Mouse (Mus musculus) embryonic fibroblast, embryonic 13.5 days (primary cell): ENCODE data around the gene Gm15737. TPM values are rescaled to one million over a fixed set of nuclear protein-coding genes. Genes with fewer than 3 reads are reported as not detected.

Experiments used
- H3K27ac ChIP-seq: 2 replicates; pipeline ENCODE4 v1.5.1; 2012; ENCODE audit warnings: low read length, control low read depth, inconsistent platforms; ENCODE audit not compliant: insufficient read depth
- H3K4me1 ChIP-seq: 2 replicates; pipeline ENCODE4 v1.6.1; 2011; ENCODE audit warnings: low read length; ENCODE audit not compliant: control insufficient read depth, insufficient read depth
- H3K4me3 ChIP-seq: 2 replicates; pipeline ENCODE4 v1.5.1; 2011; ENCODE audit warnings: mild to moderate bottlenecking, control low read depth, low read length; ENCODE audit not compliant: insufficient read depth
- CTCF ChIP-seq: IDR thresholded peaks from 2 replicates; pipeline ENCODE4 v1.5.1; 2011; ENCODE audit warnings: mild to moderate bottlenecking, control low read depth, low read length, moderate library complexity, borderline replicate concordance; ENCODE audit not compliant: insufficient read depth
- POLR2A ChIP-seq: IDR thresholded peaks from 2 replicates; pipeline ENCODE4 v1.6.1; 2011; ENCODE audit warnings: low read depth, mild to moderate bottlenecking, control low read depth, low read length, moderate library complexity
- polyA plus RNA-seq: library from polyadenylated mRNA; stranded (reverse); fragments of >200 nt; gene quantifications from 2 replicates; pipeline ENCODE4 v1.2.4, GENCODE M21; 2011; ENCODE audit warnings: low read depth; ENCODE audit not compliant: missing spikeins, insufficient read length

Gene Gm15737
- polyA plus RNA-seq, 1 experiment: not detected

DNA sequence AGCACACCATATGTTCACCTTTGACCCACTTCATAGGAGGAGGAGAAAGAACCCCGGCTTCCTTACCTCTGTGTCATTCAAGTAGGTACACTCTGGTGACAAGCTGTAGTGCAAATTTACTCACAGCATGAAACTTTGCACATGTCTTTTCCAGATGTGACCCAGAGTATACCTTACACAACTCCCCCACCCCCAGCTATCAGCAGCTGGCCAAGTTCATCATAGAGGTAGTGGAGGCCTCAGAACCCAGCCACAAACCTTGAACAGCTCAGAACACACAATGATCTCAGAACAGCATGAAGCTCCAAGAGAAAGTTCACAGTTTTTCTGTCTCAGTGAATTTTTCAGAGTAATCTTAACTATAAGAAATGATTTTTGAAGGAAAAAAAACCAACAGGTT is 22.4 kb downstream of the Gm15737 start:
- no peak for TF ChIP-seq POLR2A
- TF ChIP-seq CTCF: no peak
- no peak overlapping the region for H3K27ac ChIP-seq
- H3K4me3 ChIP-seq: no peak overlapping the region
- H3K4me1 ChIP-seq: no peaks in the 10 kb centered on the region; the same call in 1 of the 2 replicates

DNA sequence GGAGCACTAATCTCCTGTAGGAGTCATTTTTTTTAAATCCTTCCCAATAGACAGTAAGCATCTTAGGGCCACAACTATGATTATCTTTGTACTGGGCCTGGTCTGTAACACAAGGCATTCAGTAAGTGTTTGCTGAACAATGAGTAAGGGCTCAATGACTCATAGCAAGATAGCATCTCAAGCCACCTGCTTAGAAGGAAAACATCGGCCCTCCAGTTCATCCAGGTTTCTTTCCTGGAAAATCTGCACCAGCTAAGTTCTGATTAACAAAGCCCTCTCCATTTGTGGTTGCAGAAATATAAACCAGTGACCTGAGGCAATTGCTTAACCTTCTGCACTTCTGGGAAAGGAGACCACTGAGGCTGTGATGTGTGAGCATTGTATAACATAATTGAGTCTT is 34.9 kb downstream of the Gm15737 start:
- no peak overlapping the region for H3K4me3 ChIP-seq
- H3K4me1 ChIP-seq: peaks cover 4% of the 10 kb centered on the region
- peak overlapping the region; percentile 32; the same call in 1 of the 2 replicates for H3K27ac ChIP-seq
- no peak for TF ChIP-seq POLR2A
- no peak for TF ChIP-seq CTCF

DNA sequence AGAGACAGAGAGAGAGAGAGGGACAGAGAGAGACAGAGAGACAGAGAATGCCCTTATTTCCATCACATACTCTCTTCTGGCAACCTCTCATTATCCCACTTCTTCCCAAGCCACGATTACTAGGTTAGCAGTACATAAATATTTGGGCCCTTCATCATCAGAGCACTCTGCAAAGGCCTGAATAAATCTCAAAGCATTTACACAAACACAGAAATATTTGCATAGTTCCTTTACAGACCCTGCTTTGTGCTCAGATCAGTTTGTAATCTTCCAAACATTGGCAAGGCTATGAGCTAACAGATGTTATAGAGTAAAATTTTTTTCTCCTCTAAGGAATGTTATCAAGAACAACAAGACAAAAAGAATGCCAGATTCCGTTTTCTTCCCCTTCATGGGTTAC is 35.3 kb downstream of the Gm15737 start:
- H3K27ac ChIP-seq: peak overlapping the region; percentile 32; the same call in 1 of the 2 replicates
- peaks cover 4% of the 10 kb centered on the region for H3K4me1 ChIP-seq
- TF ChIP-seq CTCF (no peak), POLR2A (no peak)
- no peak overlapping the region for H3K4me3 ChIP-seq

DNA sequence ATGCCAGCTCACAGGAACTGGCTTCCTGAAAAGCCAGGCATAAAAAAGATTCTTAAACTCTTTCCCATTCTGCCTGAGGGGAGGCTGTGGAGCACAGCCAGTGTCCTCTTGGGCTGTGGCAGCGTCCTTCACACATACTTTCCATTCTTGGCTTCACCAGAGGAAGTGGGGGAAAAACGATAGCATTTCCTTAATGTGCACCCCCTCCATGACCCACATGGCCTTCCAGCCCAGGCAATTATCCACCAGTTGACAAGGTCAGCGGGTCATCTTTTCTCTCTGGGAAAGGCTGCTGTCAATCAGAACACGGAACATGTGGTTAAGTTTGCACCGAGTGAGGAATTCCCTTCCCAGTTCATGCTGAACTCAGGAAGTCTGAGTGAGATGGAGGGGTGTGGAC is 36.8 kb downstream of the Gm15737 start:
- Histone ChIP-seq H3K4me3 (no peak overlapping the region), H3K27ac (no peak overlapping the region), H3K4me1 (peaks cover 4% of the 10 kb centered on the region)
- TF ChIP-seq POLR2A (no peak), CTCF (no peak)

DNA sequence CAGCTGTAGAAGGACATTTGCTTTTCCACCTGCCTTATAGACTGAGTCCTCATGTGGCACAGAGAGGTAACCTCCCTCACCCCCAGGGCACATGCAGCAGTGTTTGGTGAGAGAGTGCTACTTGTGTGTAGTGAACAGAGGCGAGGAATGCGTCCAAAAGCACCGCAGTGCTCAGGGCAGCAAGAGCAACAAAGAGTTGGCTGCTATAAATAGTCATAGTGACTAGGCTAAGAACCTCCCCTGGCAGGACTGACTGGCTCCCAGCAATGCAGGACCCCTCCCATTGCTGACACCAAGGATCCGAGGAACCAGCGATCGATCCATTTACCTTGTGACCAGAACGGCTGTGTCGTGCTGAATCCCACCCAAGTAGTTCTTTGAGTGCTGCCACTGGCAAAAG is 40.2 kb downstream of the Gm15737 start:
- no peak overlapping the region for H3K27ac ChIP-seq
- H3K4me1 ChIP-seq: peaks cover 4% of the 10 kb centered on the region; the same call in 1 of the 2 replicates
- H3K4me3 ChIP-seq: no peak overlapping the region
- TF ChIP-seq POLR2A: no peak
- no peak for TF ChIP-seq CTCF

DNA sequence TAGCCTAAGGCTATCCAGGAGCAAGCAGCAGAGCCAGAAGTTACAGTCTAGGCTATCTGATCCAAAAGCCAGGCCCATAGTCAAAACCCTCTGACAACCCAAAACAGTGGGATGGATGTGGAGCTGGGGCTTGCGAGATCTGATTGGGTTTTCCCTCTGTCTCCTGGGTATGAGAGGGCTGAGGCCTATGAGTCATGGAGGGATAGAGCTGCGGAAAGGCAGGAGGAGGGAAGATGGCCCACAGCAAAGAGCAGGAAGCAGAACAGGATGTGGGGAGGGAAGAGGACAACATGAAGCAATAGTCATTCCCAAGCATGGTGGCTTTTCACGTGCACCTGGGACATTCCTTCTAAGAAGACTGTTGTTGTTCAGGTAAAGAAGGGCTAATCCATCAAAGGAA is 41.5 kb downstream of the Gm15737 start:
- TF ChIP-seq POLR2A (no peak), CTCF (no peak)
- Histone ChIP-seq H3K4me1 (peaks cover 4% of the 10 kb centered on the region; the same call in 1 of the 2 replicates), H3K4me3 (no peak overlapping the region), H3K27ac (no peak overlapping the region)

DNA sequence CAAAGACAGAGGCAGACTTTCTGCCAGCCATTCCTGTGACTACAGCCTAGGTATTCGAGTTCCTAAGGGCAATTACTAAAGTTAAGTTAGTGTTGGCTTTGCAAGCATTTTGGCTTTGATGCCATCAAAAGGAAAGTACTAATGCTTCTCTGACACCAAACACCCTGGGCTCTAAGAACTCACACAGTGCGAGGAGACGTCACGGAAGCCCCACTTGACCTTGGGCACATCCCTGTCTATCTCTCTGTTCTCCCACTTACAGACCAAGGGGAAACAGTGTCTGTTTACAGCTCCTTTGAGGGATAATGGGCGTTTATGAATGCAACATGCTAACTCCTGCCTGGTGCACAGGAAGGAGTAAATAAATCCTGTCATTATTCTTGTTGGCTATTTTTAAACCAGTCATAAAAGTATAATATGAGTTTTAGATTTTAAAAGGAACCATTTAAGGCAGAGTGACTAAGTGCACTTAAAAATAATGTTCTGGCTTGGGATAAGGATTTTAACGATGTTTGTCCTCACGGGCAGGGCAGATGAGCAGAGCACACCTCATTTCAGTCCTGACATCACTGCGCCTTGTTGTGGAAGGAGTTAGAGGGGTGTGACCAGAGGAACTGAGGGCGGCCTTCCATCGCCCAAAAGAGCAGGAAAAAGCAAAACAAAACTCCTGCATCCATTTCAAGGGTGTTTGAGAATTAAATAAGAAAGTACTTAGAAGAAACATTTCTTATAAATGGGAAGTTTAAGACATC is 52.0 kb downstream of the Gm15737 start:
- Histone ChIP-seq H3K27ac (no peak overlapping the region), H3K4me3 (no peak overlapping the region), H3K4me1 (no peaks in the 10 kb centered on the region)
- TF ChIP-seq POLR2A (no peak), CTCF (no peak)

DNA sequence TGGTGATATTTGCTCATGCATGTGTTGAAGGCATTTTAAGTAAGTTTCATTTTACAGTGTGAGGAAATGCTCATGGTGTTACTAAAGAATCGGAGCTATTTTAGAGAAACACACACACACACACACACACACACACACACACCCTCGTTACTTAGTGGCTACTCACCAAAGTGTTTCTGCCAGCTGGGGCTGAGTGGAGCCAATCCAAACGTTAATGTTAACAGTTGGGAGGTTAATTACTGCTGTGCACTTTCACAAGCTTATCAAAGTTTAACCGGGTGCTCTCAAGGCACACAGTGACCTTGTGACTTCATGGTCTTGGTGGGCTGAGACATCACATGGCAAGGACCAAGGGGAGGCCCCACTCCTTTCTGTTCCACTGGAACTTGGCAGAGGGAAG is 52.7 kb downstream of the Gm15737 start:
- H3K27ac ChIP-seq: no peak overlapping the region
- no peak overlapping the region for H3K4me3 ChIP-seq
- no peaks in the 10 kb centered on the region for H3K4me1 ChIP-seq
- no peak for TF ChIP-seq CTCF
- no peak for TF ChIP-seq POLR2A

DNA sequence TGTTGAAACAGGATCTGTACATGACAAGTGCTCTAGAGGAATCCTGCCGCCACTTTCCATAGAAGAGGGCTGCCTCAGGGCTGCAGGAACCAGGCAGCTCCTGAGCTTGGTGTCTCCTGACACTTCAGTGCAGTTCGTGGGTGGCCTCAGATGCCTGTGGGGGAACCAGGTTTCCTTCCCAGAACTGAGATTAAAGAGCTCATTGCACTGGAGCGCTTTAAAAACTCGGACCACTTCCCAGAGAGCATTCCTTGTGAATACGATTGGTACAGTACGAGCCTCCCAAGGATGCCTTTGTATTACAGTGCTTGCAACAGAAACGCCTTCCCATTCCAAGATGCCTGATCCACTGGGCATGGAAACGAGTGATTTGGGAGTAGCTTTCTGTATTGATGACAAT is 55.4 kb downstream of the Gm15737 start:
- TF ChIP-seq POLR2A (no peak), CTCF (no peak)
- H3K27ac ChIP-seq: no peak overlapping the region
- no peaks in the 10 kb centered on the region for H3K4me1 ChIP-seq
- H3K4me3 ChIP-seq: no peak overlapping the region

DNA sequence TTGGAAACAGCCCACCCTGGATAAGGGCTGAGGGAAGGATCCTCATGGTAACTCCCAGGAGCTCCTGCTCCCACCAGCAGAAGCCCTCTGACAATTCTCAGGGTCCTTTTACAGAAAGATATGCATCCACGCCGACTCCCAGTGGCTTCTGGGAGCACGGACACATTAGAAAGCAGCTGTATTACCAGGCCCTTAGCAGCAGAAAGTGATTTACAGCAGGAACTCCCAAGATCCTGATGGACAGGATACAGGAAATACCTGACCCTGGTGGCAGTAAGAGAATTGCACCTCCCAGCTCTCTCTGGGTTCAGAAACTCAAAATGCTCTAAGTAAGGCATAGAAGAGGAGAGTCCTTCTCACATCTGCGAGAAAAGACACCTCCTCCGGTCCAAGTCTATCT is 59.1 kb downstream of the Gm15737 start:
- Histone ChIP-seq H3K27ac (no peak overlapping the region), H3K4me3 (no peak overlapping the region), H3K4me1 (no peaks in the 10 kb centered on the region)
- TF ChIP-seq POLR2A: no peak
- TF ChIP-seq CTCF: no peak

Other genes starting within 250 kb of the Gm15737 start
- gene Prickle2, start 163.2 kb upstream of the Gm15737 start, polyA plus RNA-seq: 8.7 and 10.4 TPM in 2 replicates
- gene A730049H05Rik, start 52.9 kb upstream of the Gm15737 start, polyA plus RNA-seq: 0.56 and 1.6 TPM in 2 replicates
- 7.3 and 12.4 TPM in 2 replicates for gene Adamts9, start 74.1 kb downstream of the Gm15737 start, polyA plus RNA-seq